Mouse (Mus musculus) MEL (cell line): ENCODE results near the gene Ube2o. TPM values are rescaled to one million over a fixed set of nuclear protein-coding genes. Genes with fewer than 3 reads are reported as not detected.

Experiments used
- DNase-seq: peaks from one replicate; pipeline ENCODE4 v3.0.0; 2011; ENCODE audit warnings: low read depth, low spot score
- H3K27ac ChIP-seq: 2 replicates; pipeline ENCODE4 v1.5.1; 2012; ENCODE audit warnings: low read depth, mild to moderate bottlenecking, control low read depth, low read length, moderate library complexity; ENCODE audit not compliant: control insufficient read depth
- H3K27me3 ChIP-seq, 2 experiments: fragments of 150-350 bp in 1 of 2; sonication (generic) in 1 of 2; 2 replicates each; pipeline ENCODE4 v1.6.1; 2012; ENCODE audit warnings: low read length in 2 of 2, mild to moderate bottlenecking in 2 of 2, improper control_type of control experiment in 1 of 2, moderate library complexity in 1 of 2; ENCODE audit not compliant: insufficient read depth in 2 of 2, control insufficient read depth in 1 of 2
- H3K36me3 ChIP-seq, 2 experiments: 2 replicates each; pipeline ENCODE4 v1.6.1; 2012 to 2014; ENCODE audit warnings: low read length in 2 of 2, improper control_type of control experiment in 1 of 2, inconsistent platforms in 1 of 2, mild to moderate bottlenecking in 1 of 2; ENCODE audit not compliant: insufficient read depth in 2 of 2, control insufficient read depth in 1 of 2
- H3K4me1 ChIP-seq, 2 experiments: fragments of 150-350 bp in 1 of 2; sonication (generic) in 1 of 2; 2 replicates each; pipeline ENCODE4 v1.6.1; 2012; ENCODE audit warnings: low read length in 2 of 2, improper control_type of control experiment in 1 of 2, mild to moderate bottlenecking in 1 of 2; ENCODE audit not compliant: insufficient read depth in 2 of 2, control insufficient read depth in 1 of 2
- H3K4me3 ChIP-seq, 2 experiments: fragments of 150-350 bp in 1 of 2; sonication (generic) in 1 of 2; 2 replicates each; pipeline ENCODE4 v1.5.1; 2012; ENCODE audit warnings: low read depth in 2 of 2, low read length in 2 of 2, mild to moderate bottlenecking in 2 of 2, moderate library complexity in 2 of 2, control low read depth in 1 of 2, improper control_type of control experiment in 1 of 2; ENCODE audit not compliant: control insufficient read depth in 1 of 2, insufficient read depth in 1 of 2
- H3K79me2 ChIP-seq: 2 replicates; pipeline ENCODE4 v1.6.1; 2012; ENCODE audit warnings: mild to moderate bottlenecking, low read length, moderate library complexity; ENCODE audit not compliant: control insufficient read depth, poor library complexity, insufficient read depth
- H3K9ac ChIP-seq: 2 replicates; pipeline ENCODE4 v1.6.1; 2012; ENCODE audit warnings: low read depth, mild to moderate bottlenecking, control low read depth, low read length, moderate library complexity; ENCODE audit not compliant: control insufficient read depth, poor library complexity, severe bottlenecking
- H3K9me3 ChIP-seq: fragments of 150-350 bp; sonication (generic); replicated peaks from 2 replicates; pipeline ENCODE4 v1.6.1; 2012; ENCODE audit warnings: mild to moderate bottlenecking, low read length, improper control_type of control experiment, moderate library complexity; ENCODE audit not compliant: insufficient read depth
- BHLHE40 ChIP-seq: IDR thresholded peaks from 2 replicates; pipeline ENCODE4 v1.6.1; 2012; ENCODE audit warnings: low read depth, mild to moderate bottlenecking, inconsistent platforms, low read length, improper control_type of control experiment, borderline replicate concordance
- ELF1 ChIP-seq: IDR thresholded peaks from 2 replicates; pipeline ENCODE4 v1.6.1; 2014; ENCODE audit warnings: low read depth, mild to moderate bottlenecking, inconsistent platforms, low read length, improper control_type of control experiment, moderate library complexity
- EP300 ChIP-seq, 2 experiments: IDR thresholded peaks; 2 replicates each; pipeline ENCODE4 v1.6.1; 2011; ENCODE audit warnings: improper control_type of control experiment in 2 of 2, low read length in 2 of 2, low read depth in 1 of 2, mild to moderate bottlenecking in 1 of 2
- GATA1 ChIP-seq: IDR thresholded peaks from 2 replicates; pipeline ENCODE4 v1.6.1; 2011; ENCODE audit warnings: low read depth, low read length, improper control_type of control experiment
- HCFC1 ChIP-seq: IDR thresholded peaks from 2 replicates; pipeline ENCODE4 v1.6.1; 2012; ENCODE audit warnings: low read depth, mild to moderate bottlenecking, inconsistent platforms, low read length, improper control_type of control experiment, moderate library complexity
- KAT2A ChIP-seq: conservative IDR thresholded peaks from 2 replicates; pipeline ENCODE4 v1.6.1; 2012; ENCODE audit warnings: low read depth, low read length, improper control_type of control experiment, inconsistent platforms
- MAFK ChIP-seq: IDR thresholded peaks from 2 replicates; pipeline ENCODE4 v1.6.1; 2011; ENCODE audit warnings: low read depth, mild to moderate bottlenecking, low read length, improper control_type of control experiment, borderline replicate concordance
- MXI1 ChIP-seq: IDR thresholded peaks from 2 replicates; pipeline ENCODE4 v1.6.1; 2011; ENCODE audit warnings: mild to moderate bottlenecking, low read depth, low read length, improper control_type of control experiment
- NELFE ChIP-seq: IDR thresholded peaks from 2 replicates; pipeline ENCODE4 v1.6.1; 2011; ENCODE audit warnings: low read depth, low read length, improper control_type of control experiment
- POLR2A ChIP-seq, 2 experiments: IDR thresholded peaks; 2 replicates each; pipeline ENCODE4 v1.6.1; 2011 to 2012; ENCODE audit warnings: low read length in 2 of 2, mild to moderate bottlenecking in 2 of 2, control low read depth in 1 of 2, improper control_type of control experiment in 1 of 2, low read depth in 1 of 2, moderate library complexity in 1 of 2; ENCODE audit not compliant: control insufficient read depth in 1 of 2, insufficient read depth in 1 of 2, poor library complexity in 1 of 2
- POLR2AphosphoS2 ChIP-seq: IDR thresholded peaks from 2 replicates; pipeline ENCODE4 v1.6.1; 2011; ENCODE audit warnings: low read length, improper control_type of control experiment
- TAL1 ChIP-seq: IDR thresholded peaks from 2 replicates; pipeline ENCODE4 v1.6.1; 2012; ENCODE audit warnings: mild to moderate bottlenecking, inconsistent platforms, low read length, moderate library complexity, mixed read lengths
- TBP ChIP-seq: IDR thresholded peaks from 2 replicates; pipeline ENCODE4 v1.8.0; 2011; ENCODE audit warnings: low read depth, low read length, improper control_type of control experiment
- TCF12 ChIP-seq: IDR thresholded peaks from 2 replicates; pipeline ENCODE4 v1.6.1; 2014; ENCODE audit warnings: low read depth, mild to moderate bottlenecking, inconsistent platforms, low read length, improper control_type of control experiment, moderate library complexity
- ZKSCAN1 ChIP-seq: IDR thresholded peaks from 2 replicates; pipeline ENCODE4 v1.6.1; 2012; ENCODE audit warnings: low read depth, mild to moderate bottlenecking, inconsistent platforms, low read length, improper control_type of control experiment, moderate library complexity
- ZMIZ1 ChIP-seq: IDR thresholded peaks from 2 replicates; pipeline ENCODE4 v1.6.1; 2012; ENCODE audit warnings: low read depth, mild to moderate bottlenecking, inconsistent platforms, low read length, improper control_type of control experiment, moderate library complexity
- polyA plus RNA-seq, 2 experiments: library from polyadenylated mRNA; stranded (reverse) in 1 of 2; unstranded in 1 of 2; fragments of >175 nt in 1 of 2; fragments of >200 nt in 1 of 2; gene quantifications; 2 replicates each; pipeline versions ENCODE4 v1.2.1 to v1.2.4; 2012; ENCODE audit warnings: low replicate concordance in 2 of 2, low read depth in 1 of 2; ENCODE audit not compliant: insufficient read length in 2 of 2, insufficient read depth in 1 of 2, missing spikeins in 1 of 2
- total RNA-seq: library from RNA; depleted of rRNA; stranded (reverse); fragments of 300-350 nt; gene quantifications from 2 replicates; pipeline ENCODE4 v1.2.3, GENCODE M21; 2012

The Ube2o gene
- total and polyA plus RNA-seq, 3 experiments = 22.9 to 42.8 TPM; not detected in 1

- TF ChIP-seq ELF1 = no peak
- TF ChIP-seq MAFK = no peak
- no peak for TF ChIP-seq EP300 (IDR thresholded peaks at IDR 0.05; ENCODE audit: low read depth in 1 of 2, low read length in 2 of 2)
- no peak for TF ChIP-seq MXI1
Measured at GRCm38 (mm10) chr11:116541183-116541582, 40.1 kb downstream of the Ube2o start (continued).

GRCm38 (mm10) chr11:116538142-116538735, 43.0 kb downstream of the Ube2o start:
- H3K9ac ChIP-seq = no peak overlapping the region
- peak; percentile 41 for DNase-seq
- H3K27ac ChIP-seq = no peak overlapping the region
- H3K4me3 ChIP-seq = no peak overlapping the region
- no peaks in the 10 kb centered on the region for H3K27me3 ChIP-seq
- H3K79me2 ChIP-seq = peaks cover 17% of the 10 kb centered on the region
- H3K4me1 ChIP-seq = peaks cover 8 to 20% of the 10 kb centered on the region in 2 experiments; a peak in 3 of 4 replicates
- H3K36me3 ChIP-seq = peaks cover 3 to 14% of the 10 kb centered on the region in 2 experiments; a peak in 3 of 4 replicates
- no peaks in the 10 kb centered on the region for H3K9me3 ChIP-seq
- TF ChIP-seq TAL1 (peak; percentile 30), TBP (no peak), KAT2A (no peak), BHLHE40 (0 out of 2 replicates have a peak, but pooled peaks have one; percentile 1), POLR2AphosphoS2 (peak; percentile 42; the same call in 1 of the 2 replicates), GATA1 (peak; percentile 47; the same call in 1 of the 2 replicates), TCF12 (peak; percentile 61; the same call in 1 of the 2 replicates), EP300 (IDR thresholded peaks at IDR 0.05; ENCODE audit: low read depth in 1 of 2, low read length in 2 of 2) (0 out of 4 replicates have a peak, but pooled peaks have one; percentile 11 to 12)

- Histone ChIP-seq H3K36me3 (peaks cover 3 to 14% of the 10 kb centered on the region in 2 experiments; a peak in 3 of 4 replicates), H3K9ac (no peak overlapping the region; the same call in 1 of the 2 replicates), H3K79me2 (peaks cover 25% of the 10 kb centered on the region), H3K4me1 (peaks cover 8 to 20% of the 10 kb centered on the region in 2 experiments; a peak in 3 of 4 replicates), H3K27me3 (no peaks in the 10 kb centered on the region), H3K27ac (peak overlapping the region; percentile 36; the same call in 1 of the 2 replicates), H3K4me3 (no peak overlapping the region), H3K9me3 (no peaks in the 10 kb centered on the region)
- peak; percentile 59; the same call in 1 of the 2 replicates for TF ChIP-seq POLR2AphosphoS2
- TF ChIP-seq ZKSCAN1 = no peak
- no peak for TF ChIP-seq HCFC1
- TF ChIP-seq ZMIZ1 = 0 out of 2 replicates have a peak, but pooled peaks have one; percentile 8
- TF ChIP-seq POLR2A (IDR thresholded peaks at IDR 0.05; ENCODE audit: control insufficient read depth in 1 of 2, insufficient read depth in 1 of 2, low read depth in 1 of 2, low read length in 2 of 2, poor library complexity in 1 of 2) = no peak; a peak in 1 of 4 replicates
- no peak for TF ChIP-seq NELFE
- DNase-seq = no peak
Measured at GRCm38 (mm10) chr11:116537388-116537787, 43.9 kb downstream of the Ube2o start.
